Mouse (Mus musculus) intestine, postnatal 0 days (tissue): ENCODE results near the gene Vmn2r83. TPM values are rescaled to one million over a fixed set of nuclear protein-coding genes. Genes with fewer than 3 reads are reported as not detected.

Experiments used
- ATAC-seq: fragments of 200-750 bp; cut with Nextera tagmentation; 2 replicates; pipeline ENCODE4 v1.8.0; 2017; ENCODE audit warnings: mild to moderate bottlenecking, moderate TSS enrichment, moderate library complexity
- H3K27ac ChIP-seq: fragments of 300-500 bp; sonication (generic); 2 replicates; pipeline ENCODE4 v1.5.1; 2014; ENCODE audit warnings: mild to moderate bottlenecking, low read depth, low read length, moderate library complexity
- H3K27me3 ChIP-seq: fragments of 300-500 bp; sonication (generic); replicated peaks from 2 replicates; pipeline ENCODE4 v1.6.1; 2014; ENCODE audit warnings: low read length, mixed read lengths; ENCODE audit not compliant: control insufficient read depth, insufficient read depth
- H3K36me3 ChIP-seq: fragments of 300-500 bp; sonication (generic); 2 replicates; pipeline ENCODE4 v1.6.1; 2014; ENCODE audit warnings: mild to moderate bottlenecking, moderate library complexity; ENCODE audit not compliant: control insufficient read depth, insufficient read depth
- H3K4me1 ChIP-seq: fragments of 300-500 bp; sonication (generic); replicated peaks from 2 replicates; pipeline ENCODE4 v1.6.1; 2014; ENCODE audit warnings: antibody characterized with exemption, low read length, mixed read lengths; ENCODE audit not compliant: control insufficient read depth, insufficient read depth
- H3K4me2 ChIP-seq: fragments of 300-500 bp; sonication (generic); replicated peaks from 2 replicates; pipeline ENCODE4 v1.6.1; 2014; ENCODE audit warnings: low read depth, mild to moderate bottlenecking, moderate library complexity
- H3K4me3 ChIP-seq: fragments of 300-500 bp; sonication (generic); 2 replicates; pipeline ENCODE4 v1.5.1; 2014; ENCODE audit warnings: low read depth, low read length
- H3K9ac ChIP-seq: fragments of 300-500 bp; sonication (generic); 2 replicates; pipeline ENCODE4 v1.6.1; 2014; ENCODE audit warnings: mild to moderate bottlenecking, low read depth, low read length
- H3K9me3 ChIP-seq: fragments of 300-500 bp; sonication (generic); 2 replicates; pipeline ENCODE4 v1.6.1; 2016; ENCODE audit warnings: mixed run types; ENCODE audit not compliant: control insufficient read depth
- CTCF ChIP-seq: sonication (generic); IDR thresholded peaks from 2 replicates; pipeline ENCODE4 v1.5.1; 2016; ENCODE audit warnings: low read depth, mild to moderate bottlenecking, control low read depth, antibody characterized with exemption, moderate library complexity
- WGBS: fragments of 180-500 bp; shearing (Covaris S2); extraction: QIAGEN DNeasy Blood & Tissue Kit; methylation state at CpG from one replicate; pipeline ENCODE4 v1.1.7; 2014; 5-methylcytosine and 5-hydroxymethylcytosine counted together
- polyA plus RNA-seq: library from polyadenylated mRNA; unstranded; fragments of >200 nt; fragmentation: Nextera tagmentation; extraction: Ambion mirVana; gene quantifications from 2 replicates; pipeline ENCODE4 v1.2.1, GENCODE M21; 2015

Gene Vmn2r83
- polyA plus RNA-seq, 1 experiment from 2014 or later: not detected

DNA sequence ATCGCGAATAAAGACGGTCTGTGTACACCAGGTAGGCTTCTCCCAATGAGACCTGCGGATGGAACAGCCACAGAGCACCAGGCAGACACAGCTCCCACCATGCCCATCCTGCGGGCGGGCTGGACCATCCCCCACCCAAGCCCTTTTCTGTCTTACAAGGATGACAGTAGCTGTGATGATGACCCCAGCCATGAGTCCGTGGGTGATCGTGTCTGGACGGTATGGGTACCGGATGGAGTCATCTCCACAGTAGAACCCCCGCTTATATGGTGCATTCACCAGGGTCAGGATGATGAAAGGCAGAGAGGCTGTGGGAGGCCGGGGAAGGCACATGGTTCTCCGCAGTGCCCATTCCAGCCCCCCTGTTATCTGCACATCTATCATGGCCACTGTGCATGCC is 62.2 kb downstream of the Vmn2r83 start:
- Histone ChIP-seq H3K36me3 (peaks cover 34% of the 10 kb centered on the region), H3K27me3 (no peaks in the 10 kb centered on the region), H3K9me3 (no peaks in the 10 kb centered on the region), H3K4me2 (peak overlapping the region; percentile 82; the same call in 1 of the 2 replicates), H3K4me1 (no peaks in the 10 kb centered on the region), H3K27ac (no peak overlapping the region), H3K9ac (no peak overlapping the region), H3K4me3 (no peak overlapping the region)
- no peak for TF ChIP-seq CTCF
- 93% methylated on average over 13 of the region's 13 CpGs for WGBS
- ATAC-seq: no peak

DNA sequence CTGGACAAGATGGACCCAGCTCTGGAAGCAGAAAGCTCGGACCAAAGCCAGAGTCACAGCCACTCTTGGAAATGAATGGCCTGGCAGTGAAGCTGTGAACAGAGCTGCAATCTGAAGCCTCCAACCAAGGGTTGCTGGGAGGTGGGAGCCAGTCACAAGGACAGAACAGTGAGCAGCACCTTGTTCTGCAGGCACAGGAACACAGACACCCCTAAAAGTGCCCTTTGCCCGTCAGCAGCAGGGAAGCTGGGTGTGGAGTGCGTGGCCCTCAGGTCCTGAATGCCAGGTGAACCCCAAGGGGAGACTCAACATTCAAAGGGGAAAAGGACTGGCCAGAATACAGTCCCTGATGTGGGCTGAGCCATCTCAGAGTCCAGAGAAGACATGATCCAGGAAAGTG is 63.1 kb downstream of the Vmn2r83 start:
- WGBS: 39% methylated on average over 3 of the region's 3 CpGs
- Histone ChIP-seq H3K4me1 (no peaks in the 10 kb centered on the region), H3K9ac (no peak overlapping the region), H3K27me3 (no peaks in the 10 kb centered on the region), H3K4me2 (peak overlapping the region; percentile 82), H3K36me3 (peaks cover 28% of the 10 kb centered on the region), H3K4me3 (peak overlapping the region; percentile 67), H3K27ac (peak overlapping the region; percentile 46), H3K9me3 (no peaks in the 10 kb centered on the region)
- no peak for TF ChIP-seq CTCF
- no peak for ATAC-seq

DNA sequence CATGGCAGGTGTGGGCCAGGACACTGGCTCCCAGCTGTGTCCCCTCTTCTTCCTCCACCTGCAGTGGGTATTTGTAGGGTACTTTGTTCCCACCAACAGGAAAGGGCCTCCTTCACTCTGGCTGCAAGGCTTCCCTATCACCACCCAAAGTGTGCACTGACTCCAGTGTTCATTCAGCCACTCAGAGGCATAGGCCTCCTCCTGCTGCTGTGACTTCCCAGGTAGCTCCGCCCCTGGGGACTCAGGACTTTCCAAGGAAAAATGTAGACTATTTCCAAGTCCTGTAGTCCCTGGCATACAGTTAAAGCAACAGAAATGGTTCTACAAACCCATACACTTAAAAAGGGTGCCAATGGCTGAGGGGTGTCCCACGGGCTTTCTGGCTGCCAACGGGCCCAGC is 64.1 kb downstream of the Vmn2r83 start:
- H3K9me3 ChIP-seq: no peaks in the 10 kb centered on the region
- no peaks in the 10 kb centered on the region for H3K4me1 ChIP-seq
- peak overlapping the region; percentile 98 for H3K27ac ChIP-seq
- ATAC-seq: peak; percentile 54
- no peaks in the 10 kb centered on the region for H3K27me3 ChIP-seq
- H3K4me2 ChIP-seq: peak overlapping the region; percentile 82
- WGBS: 19% methylated on average over 3 of the region's 3 CpGs
- TF ChIP-seq CTCF: no peak
- H3K9ac ChIP-seq: peak overlapping the region; percentile 17; the same call in 1 of the 2 replicates
- peaks cover 19% of the 10 kb centered on the region for H3K36me3 ChIP-seq
- H3K4me3 ChIP-seq: peak overlapping the region; percentile 67

DNA sequence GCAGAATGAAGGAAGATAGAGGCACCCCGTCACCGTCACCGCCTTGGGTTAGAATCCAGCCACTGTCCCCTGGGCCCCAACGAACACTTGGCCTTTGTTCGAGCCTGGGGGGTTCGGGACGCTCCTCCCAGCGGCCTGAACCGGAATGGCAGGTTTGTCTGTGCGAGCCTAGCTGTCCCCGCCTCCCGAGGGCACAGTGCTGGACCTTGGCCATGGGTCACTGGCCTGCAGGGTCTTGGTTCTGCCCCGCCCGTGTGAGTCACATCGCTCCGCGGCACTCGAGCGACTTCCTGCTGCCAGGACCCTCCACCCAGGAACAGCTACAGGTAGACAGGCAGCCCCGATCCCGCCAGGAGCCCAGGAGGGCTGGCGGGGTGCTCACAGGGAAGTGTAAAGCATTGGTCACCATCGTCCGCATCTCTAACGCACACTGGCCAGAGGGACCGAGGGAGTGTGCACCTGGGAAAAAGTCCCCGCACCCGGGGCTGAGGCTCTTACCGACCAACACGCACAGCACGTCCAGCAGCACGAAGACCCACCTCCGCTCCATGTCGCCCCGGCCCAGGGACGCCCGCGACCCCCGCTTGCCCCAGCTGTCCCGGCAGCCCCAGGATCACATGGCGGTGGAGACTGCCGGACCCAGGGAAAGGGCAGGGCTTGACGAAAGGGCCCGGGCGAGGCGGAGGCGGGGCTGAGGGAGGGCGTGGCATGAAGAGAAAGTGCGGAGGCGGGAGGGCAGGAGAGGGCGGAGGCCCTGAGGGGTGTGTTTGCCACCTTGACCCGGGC is 64.8 kb downstream of the Vmn2r83 start, which contains the start of gene Plpp2:
Gene Plpp2 (minus strand): TSS at position 671 of the 786 bp plus-strand sequence.
- Histone ChIP-seq H3K9me3 (no peaks in the 10 kb centered on the region), H3K4me1 (no peaks in the 10 kb centered on the region), H3K4me3 (peak within 1 kb of the TSS; percentile 67), H3K9ac (peak within 1 kb of the TSS; percentile 88), H3K27ac (peak within 1 kb of the TSS; percentile 98), H3K4me2 (peak within 1 kb of the TSS; percentile 82), H3K36me3 (peaks cover 15% of the 10 kb centered on the region), H3K27me3 (no peaks in the 10 kb centered on the region)
- peak; percentile 92 for ATAC-seq
- under 1% methylated on average over 52 of the region's 52 CpGs for WGBS
- TF ChIP-seq CTCF: peak; percentile 79

DNA sequence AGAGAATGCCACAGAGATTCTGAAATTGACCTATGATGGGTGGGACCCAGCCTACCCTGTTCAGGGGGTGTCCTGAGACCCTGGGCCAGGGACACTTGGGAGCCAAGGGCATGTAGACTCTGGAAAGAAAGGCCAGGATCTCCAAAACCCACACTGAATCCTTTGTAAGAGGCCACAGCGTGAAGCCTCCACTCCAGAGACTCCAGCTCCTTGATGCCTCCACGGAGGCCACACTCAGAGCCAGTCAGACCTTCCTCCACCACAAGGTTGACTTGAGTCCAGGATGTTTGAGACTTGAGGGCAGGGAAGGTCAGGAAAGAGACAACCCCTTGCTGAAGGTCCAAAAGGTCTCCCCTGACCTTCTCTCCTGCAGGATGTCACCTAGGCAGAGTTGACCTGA is 65.9 kb downstream of the Vmn2r83 start:
- H3K4me3 ChIP-seq: no peak overlapping the region
- H3K36me3 ChIP-seq: peaks cover 17% of the 10 kb centered on the region
- no peak for TF ChIP-seq CTCF
- no peak overlapping the region; the same call in 1 of the 2 replicates for H3K4me2 ChIP-seq
- no peaks in the 10 kb centered on the region for H3K9me3 ChIP-seq
- no peaks in the 10 kb centered on the region for H3K27me3 ChIP-seq
- ATAC-seq: no peak
- no peaks in the 10 kb centered on the region for H3K4me1 ChIP-seq
- WGBS: 85% methylated on average over 2 of the region's 2 CpGs
- H3K27ac ChIP-seq: no peak overlapping the region
- H3K9ac ChIP-seq: no peak overlapping the region

DNA sequence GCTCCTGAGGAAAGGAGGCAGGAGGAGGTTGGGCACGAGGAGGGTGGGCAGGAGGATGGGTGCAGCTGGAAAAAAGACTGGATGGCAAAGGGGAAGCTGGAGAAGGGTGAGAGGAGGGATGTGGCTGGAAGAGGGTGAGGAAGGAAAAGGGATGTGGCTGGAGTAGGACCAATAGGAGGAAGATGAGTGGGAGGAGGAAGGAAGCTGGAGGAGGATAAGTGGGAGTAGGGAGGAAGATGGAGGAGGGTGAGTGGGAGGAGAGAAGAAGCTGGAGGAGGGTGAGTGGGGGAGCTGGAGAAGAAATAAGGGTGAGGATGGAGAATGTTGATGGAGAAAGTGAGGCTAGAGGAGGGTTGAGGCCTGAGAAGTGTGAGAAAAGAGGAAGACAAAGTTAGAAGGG is 66.9 kb downstream of the Vmn2r83 start:
- no peak overlapping the region for H3K4me2 ChIP-seq
- H3K9me3 ChIP-seq: no peaks in the 10 kb centered on the region
- H3K36me3 ChIP-seq: peaks cover 21% of the 10 kb centered on the region
- no peak for ATAC-seq
- H3K4me1 ChIP-seq: no peaks in the 10 kb centered on the region
- H3K27me3 ChIP-seq: no peaks in the 10 kb centered on the region
- 57% methylated on average over 1 of the region's 1 CpGs for WGBS
- H3K27ac ChIP-seq: no peak overlapping the region
- H3K4me3 ChIP-seq: no peak overlapping the region
- no peak for TF ChIP-seq CTCF
- no peak overlapping the region for H3K9ac ChIP-seq
